ENCODE assay signal across 9 mouse cellular contexts in genomic region chr2:73495617-73496328, GRCm38 (mm10). TPM values are rescaled to one million over a fixed set of nuclear protein-coding genes. Genes with fewer than 3 reads are reported as not detected.
DNase-seq lines count a peak whose midpoint lies in the region; ATAC-seq lines count a peak whose summit lies in the region.
"Had no signal": no experiment of that assay in that cellular context is flagged by ENCODE, and none has a peak within 500 bp of the region (broad histone marks: within the 10 kb centered on the region; RNA-seq: fewer than 3 reads in every experiment).

No protein-coding gene starts in this region.

- intact Hi-C loops in heart, postnatal 14 days (cut with DNase I): loop anchor here (2.0 kb wide), 1 partner anchor 33 kb away; the partner anchor contains the start of gene Wipf1

- DNase-seq in B cell, adult 2 months: peak; percentile 81 to 84
- DNase-seq in embryo, embryonic 10.5 days (ENCODE audit: low spot score): peak; percentile 68
- DNase-seq in heart, postnatal 14 days: peak; percentile 40 to 58
- no peak for DNase-seq in liver, embryonic 13.5 days
- DNase-seq in midbrain, embryonic 11.5 days (ENCODE audit: low spot score, missing footprints): no peak
- DNase-seq in frontal cortex, postnatal 14 days (ENCODE audit: low spot score in 2 of 2): no peak
- DNase-seq in urinary bladder, postnatal 4 days (ENCODE audit: low spot score in 2 of 2): no peak

- peak; percentile 47 for ATAC-seq in liver, embryonic 13.5 days (ENCODE audit: low read depth)
- peak; percentile 19; the same call in 1 of the 2 replicates for ATAC-seq in stomach, embryonic 15.5 days (ENCODE audit: insufficient read depth, low FRiP score, low read depth)
- no peak for ATAC-seq in midbrain, embryonic 11.5 days (ENCODE audit: low FRiP score)

- H3K27ac ChIP-seq in liver, embryonic 13.5 days: peak overlapping the region; percentile 61
- H3K27ac ChIP-seq in stomach, embryonic 15.5 days: peak overlapping the region; percentile 77
- H3K27ac ChIP-seq in midbrain, embryonic 11.5 days (ENCODE audit: low read depth, low read length): no peak overlapping the region

- H3K9me3 ChIP-seq in liver, embryonic 13.5 days (replicated peaks): no peaks in the 10 kb centered on the region
- H3K9me3 ChIP-seq in stomach, embryonic 15.5 days: no peaks in the 10 kb centered on the region
- H3K9me3 ChIP-seq in midbrain, embryonic 11.5 days (ENCODE audit: control insufficient read depth, low read length): no peaks in the 10 kb centered on the region

- H3K4me1 ChIP-seq in liver, embryonic 13.5 days (replicated peaks): peaks cover 53% of the 10 kb centered on the region
- peaks cover 12% of the 10 kb centered on the region; the same call in 1 of the 2 replicates for H3K4me1 ChIP-seq in stomach, embryonic 15.5 days
- H3K4me1 ChIP-seq in midbrain, embryonic 11.5 days (ENCODE audit: control insufficient read depth, insufficient read depth, low read length): no peaks in the 10 kb centered on the region

- peak overlapping the region; percentile 64 for H3K4me2 ChIP-seq in liver, embryonic 13.5 days
- peak overlapping the region; percentile 22; the same call in 1 of the 2 replicates for H3K4me2 ChIP-seq in stomach, embryonic 15.5 days
- no peak overlapping the region for H3K4me2 ChIP-seq in midbrain, embryonic 11.5 days

- no peaks in the 10 kb centered on the region for H3K27me3 ChIP-seq in liver, embryonic 13.5 days
- no peaks in the 10 kb centered on the region for H3K27me3 ChIP-seq in stomach, embryonic 15.5 days (replicated peaks)
- H3K27me3 ChIP-seq in midbrain, embryonic 11.5 days (ENCODE audit: control insufficient read depth, insufficient read depth, low read length): no peaks in the 10 kb centered on the region

- no peaks in the 10 kb centered on the region for H3K36me3 ChIP-seq in liver, embryonic 13.5 days
- no peaks in the 10 kb centered on the region for H3K36me3 ChIP-seq in stomach, embryonic 15.5 days
- no peaks in the 10 kb centered on the region for H3K36me3 ChIP-seq in midbrain, embryonic 11.5 days (ENCODE audit: control insufficient read depth, insufficient read depth, low read length)

- WGBS in liver, embryonic 13.5 days (ENCODE audit: insufficient replicate concordance): 10% methylated on average over 16 of the region's 16 CpGs
- 35% methylated on average over 16 of the region's 16 CpGs for WGBS in stomach, embryonic 15.5 days
- 74% methylated on average over 16 of the region's 16 CpGs for WGBS in midbrain, embryonic 11.5 days

- peak overlapping the region; percentile 42 for H3K4me3 ChIP-seq in liver, embryonic 13.5 days (replicated peaks)
- H3K4me3 ChIP-seq in stomach, embryonic 15.5 days (replicated peaks): no peak overlapping the region
- no peak overlapping the region for H3K4me3 ChIP-seq in midbrain, embryonic 11.5 days (ENCODE audit: low read depth, low read length)
- H3K4me3 ChIP-seq: myocyte had no signal

- peak overlapping the region; percentile 33; the same call in 1 of the 2 replicates for H3K9ac ChIP-seq in liver, embryonic 13.5 days
- H3K9ac ChIP-seq in stomach, embryonic 15.5 days: no peak overlapping the region
- no peak overlapping the region for H3K9ac ChIP-seq in midbrain, embryonic 11.5 days (ENCODE audit: low read length)

RNA-seq across cellular contexts. Expression of gene Wipf1, which starts 33.8 kb away (rescaled TPM):
- 10 to 100 TPM; 18.8 to 19.4 TPM for total RNA-seq in heart, postnatal 14 days (2021)
- polyA plus RNA-seq in liver, embryonic 13.5 days (2015; fragmentation: Nextera tagmentation; extraction: Ambion mirVana): 3.4 and 4.6 TPM in 2 replicates
- polyA plus RNA-seq in stomach, embryonic 15.5 days (2015; fragmentation: Nextera tagmentation; extraction: Ambion mirVana): 6.9 and 7.6 TPM in 2 replicates
- 8.2 and 8.3 TPM in 2 replicates for polyA plus RNA-seq in midbrain, embryonic 11.5 days (2014; fragmentation: Nextera tagmentation; extraction: Ambion mirVana)

Comparison
In these comparisons a context has a peak if more than half of its experiments do, and no peak if none do; other contexts are left out.
1. DNase-seq: peak in B cell, adult 2 months (2 of 2), embryo, embryonic 10.5 days (single experiment) and heart, postnatal 14 days (2 of 2); none in liver, embryonic 13.5 days (single experiment), midbrain, embryonic 11.5 days (single experiment), frontal cortex, postnatal 14 days (0 of 2) and urinary bladder, postnatal 4 days (0 of 2).